Mouse (Mus musculus) cerebellum, adult 9-10 months (tissue): ENCODE results near the gene S100pbp.
A peak's percentile ranks its signal among the peaks of the same experiment; 100 is the strongest.

Experiments used
- DNase-seq: peaks from one replicate; pipeline ENCODE4 v3.0.0; 2022

Gene S100pbp

DNA sequence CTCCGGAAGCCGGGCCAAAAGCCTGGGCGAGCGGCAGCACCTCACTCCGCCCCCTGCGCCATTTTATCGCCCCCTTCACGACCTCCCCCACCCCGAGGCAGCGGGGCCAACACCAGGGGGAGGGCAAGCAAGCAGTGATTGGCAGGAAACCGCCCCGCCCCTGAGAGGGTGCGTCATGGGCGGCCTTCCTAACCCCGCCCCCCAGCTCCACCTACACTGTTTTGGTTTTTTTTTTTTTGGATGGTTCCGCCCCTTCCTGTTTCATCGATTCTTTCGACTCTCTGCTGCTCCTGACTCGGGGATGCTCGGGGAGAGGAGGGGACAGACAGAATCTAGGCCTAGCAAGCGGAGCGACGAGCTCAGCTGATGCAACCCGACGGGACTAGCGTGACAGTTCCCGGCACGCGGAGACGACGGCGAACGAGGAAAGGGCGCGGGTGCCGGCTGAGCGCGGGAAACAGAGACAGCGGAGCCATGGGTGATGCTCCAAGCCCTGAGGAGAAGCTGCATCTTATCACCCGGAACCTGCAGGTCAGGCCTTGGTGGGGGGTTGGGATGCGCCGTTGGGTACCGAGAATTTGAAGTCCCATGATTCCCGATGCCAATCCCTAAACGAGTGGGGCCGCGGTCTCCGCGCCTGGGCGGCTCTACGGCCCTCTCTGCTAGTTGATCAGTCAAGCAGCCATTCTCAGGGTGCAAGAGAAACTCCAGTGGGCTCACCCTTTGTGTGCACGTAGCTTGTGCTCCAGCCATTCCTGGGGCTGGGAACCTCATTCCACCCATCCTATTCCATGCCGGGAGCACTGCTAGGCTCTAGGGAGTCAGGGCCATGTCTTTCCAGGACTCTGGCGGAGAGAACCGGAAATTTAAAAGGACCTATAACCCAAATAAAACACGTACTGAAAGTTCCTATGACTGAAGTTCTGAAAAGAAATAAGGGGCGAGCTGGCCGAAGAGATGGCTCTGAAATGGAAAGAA lies at the start of gene S100pbp, which contains the start of gene Yars:
TSS of gene S100pbp (minus strand) at position 186 of the 978 bp plus-strand sequence.
TSS of gene Yars (plus strand) at position 219 of the 978 bp plus-strand sequence.
- peak; percentile 98 for DNase-seq

DNA sequence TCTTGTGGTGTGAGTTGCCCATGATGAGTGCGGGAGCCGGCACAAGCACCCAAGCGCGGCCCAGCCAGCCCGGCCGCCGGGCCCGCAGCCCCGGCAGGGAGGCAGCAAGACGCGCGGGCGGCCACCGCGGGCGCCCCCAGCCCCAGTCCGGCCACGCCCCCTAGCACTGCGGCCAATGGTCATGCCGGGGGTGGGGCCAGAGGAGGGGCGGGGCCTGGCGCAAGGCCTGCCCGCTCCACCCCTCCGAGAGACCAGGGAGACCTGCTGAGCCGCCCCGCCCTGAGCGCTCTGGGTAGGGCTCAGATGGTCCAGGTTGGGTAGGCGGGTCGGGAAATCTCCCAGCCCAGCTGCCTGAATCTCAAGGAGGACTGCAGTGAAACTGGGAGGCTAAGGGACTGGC lies 49.5 kb upstream of the S100pbp start:
- peak; percentile 84 for DNase-seq

DNA sequence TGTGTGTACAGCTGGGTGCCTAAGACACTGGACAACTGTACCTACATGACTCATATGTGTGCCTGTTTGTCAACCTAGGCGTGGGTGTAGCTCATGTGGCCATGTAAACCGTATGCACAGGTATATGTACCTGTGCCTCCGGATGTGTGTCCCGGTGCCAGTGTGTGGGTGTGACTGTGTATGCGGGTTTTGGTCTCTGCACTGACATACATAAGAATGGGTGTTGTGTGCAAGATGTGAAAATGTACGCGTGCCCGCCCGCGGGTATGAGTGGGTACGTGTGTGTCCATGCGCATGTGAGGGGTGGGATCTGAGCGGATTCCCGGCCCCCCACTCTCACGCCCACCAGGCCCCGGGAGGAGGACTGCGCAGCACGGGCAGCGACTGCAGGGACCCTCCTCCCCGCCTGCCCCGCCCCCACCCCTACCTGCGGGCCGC lies 49.1 kb upstream of the S100pbp start:
- DNase-seq: no peak

DNA sequence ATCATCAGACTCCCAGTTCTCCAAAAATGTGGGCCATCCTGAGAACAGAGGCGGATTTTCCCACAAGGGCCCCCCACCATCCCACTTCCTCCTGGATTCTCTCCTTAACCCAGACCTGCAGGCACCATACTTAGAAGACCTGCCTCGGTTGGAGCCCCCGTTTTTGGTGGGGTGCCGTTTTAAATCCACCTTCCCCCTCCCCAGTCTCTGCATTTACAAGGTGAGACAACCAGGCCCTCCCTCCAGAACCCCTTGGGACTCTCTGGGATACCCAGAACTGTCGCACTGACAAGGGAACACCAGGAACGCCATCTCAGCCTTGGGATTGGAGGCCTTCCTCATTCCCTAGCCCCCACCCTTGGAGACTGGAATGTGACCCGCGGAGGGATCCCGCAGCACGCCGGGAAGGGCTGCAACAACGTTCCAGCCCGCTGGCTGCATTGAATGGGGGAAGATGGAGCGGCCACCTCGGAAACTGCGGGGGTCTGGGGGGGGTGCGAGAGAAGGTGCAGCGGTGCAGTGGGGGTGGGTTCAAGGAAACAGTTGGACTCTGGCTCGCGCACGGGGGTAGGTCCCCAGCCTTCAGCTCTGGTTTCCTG lies 48.4 kb upstream of the S100pbp start:
- no peak for DNase-seq

DNA sequence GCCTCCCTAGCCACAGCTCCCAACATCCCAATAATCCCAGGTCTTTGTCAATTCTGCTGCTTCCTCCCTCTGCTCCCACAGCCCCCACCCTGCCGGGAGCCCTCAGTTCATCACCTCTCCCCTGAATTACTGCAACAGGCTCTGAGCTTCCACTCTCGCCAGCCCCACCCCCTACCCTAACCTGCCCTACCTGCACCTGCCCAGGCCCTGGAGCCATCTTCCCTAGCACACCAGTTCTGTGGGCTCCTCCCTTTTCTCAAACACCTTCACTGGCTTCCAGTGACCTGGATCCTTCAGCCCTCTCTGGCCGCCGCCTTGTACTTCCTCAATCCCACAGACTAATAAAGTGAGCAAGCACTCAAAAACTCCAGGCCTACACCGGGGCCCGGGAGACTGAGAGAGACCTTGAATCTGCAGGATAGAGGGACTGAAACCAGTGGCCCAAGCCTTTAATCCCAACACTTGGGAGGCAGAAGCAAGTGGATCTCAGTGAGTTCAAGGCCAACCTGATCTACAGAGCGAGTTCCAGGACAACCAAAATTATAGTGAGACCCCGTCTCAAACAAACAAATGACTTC lies 46.8 kb upstream of the S100pbp start:
- no peak for DNase-seq

DNA sequence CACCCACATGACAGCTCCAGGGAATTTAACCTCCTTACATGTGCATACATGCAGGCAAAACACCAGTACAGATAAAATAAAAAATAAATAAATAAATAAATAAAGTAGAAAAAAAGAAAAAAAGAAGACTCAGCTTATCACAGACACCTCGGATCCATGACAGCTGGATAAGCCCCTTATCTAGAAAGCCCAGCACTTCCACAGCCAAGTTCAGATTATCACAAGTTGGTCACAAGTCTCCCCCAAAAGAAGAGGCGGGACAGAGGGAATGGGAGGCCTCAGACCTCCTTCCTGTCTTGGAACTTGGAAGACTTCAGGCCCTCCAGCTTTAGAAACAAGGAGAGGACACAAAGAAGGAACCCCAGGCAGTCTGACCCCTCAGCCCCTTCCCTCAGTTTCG lies 45.6 kb upstream of the S100pbp start:
- no peak for DNase-seq

DNA sequence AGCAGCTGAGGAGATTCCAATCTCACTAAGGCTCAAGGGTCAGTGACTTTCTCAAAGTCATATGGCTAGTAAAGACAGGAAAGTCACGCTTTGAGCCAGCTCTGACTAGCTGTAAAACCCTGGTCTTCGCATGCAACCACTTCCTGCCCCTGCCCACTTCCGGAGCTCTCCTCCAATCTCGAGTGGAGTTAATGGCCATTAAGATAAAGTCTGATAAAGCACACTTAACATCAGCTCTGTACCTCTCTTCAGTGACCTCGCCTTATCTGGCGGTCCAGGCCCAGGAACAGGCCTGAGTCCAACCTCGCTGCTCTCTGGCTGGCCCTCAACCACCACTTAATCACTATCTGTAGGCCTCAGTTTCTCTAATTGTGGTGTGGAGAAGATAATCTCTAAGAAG lies 45.0 kb upstream of the S100pbp start:
- DNase-seq: no peak

DNA sequence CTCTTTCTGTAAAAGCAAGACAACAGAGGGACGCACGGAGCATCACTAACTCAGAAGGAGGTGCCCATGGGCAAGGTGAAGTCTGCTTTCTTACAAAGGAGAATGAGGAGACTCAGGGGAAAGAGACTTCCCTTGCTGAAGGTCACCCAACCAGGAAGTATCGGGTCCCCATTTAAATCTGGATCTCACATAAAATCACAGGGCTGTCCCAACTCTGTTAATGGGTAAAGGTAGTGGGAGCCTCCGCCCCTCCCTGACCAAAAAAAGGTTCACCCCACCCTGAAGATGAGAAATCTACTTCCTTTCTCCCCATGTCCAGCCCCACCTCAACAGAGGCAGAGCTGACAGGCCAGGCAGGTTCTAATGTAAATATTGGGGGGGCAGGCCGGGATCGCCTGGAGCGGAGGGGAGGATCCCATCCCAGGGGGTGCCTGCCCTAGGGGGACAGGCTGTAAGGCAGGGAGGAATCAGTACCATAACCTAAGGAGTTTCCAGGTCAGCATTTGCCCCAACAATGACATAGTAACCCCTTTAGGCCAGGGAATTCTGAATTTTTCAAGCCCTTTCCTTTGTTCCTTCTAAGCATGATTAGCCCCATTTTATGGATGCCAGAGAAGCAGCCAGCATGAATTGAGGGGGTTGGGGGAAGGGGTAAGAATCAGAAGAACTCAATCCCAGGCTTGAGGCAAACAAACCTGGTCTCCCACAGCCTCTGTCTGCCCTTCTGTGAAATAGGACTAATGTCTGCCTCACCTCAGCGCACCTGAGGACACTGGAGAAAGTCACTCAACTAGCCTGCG lies 43.2 kb upstream of the S100pbp start:
- no peak for DNase-seq

DNA sequence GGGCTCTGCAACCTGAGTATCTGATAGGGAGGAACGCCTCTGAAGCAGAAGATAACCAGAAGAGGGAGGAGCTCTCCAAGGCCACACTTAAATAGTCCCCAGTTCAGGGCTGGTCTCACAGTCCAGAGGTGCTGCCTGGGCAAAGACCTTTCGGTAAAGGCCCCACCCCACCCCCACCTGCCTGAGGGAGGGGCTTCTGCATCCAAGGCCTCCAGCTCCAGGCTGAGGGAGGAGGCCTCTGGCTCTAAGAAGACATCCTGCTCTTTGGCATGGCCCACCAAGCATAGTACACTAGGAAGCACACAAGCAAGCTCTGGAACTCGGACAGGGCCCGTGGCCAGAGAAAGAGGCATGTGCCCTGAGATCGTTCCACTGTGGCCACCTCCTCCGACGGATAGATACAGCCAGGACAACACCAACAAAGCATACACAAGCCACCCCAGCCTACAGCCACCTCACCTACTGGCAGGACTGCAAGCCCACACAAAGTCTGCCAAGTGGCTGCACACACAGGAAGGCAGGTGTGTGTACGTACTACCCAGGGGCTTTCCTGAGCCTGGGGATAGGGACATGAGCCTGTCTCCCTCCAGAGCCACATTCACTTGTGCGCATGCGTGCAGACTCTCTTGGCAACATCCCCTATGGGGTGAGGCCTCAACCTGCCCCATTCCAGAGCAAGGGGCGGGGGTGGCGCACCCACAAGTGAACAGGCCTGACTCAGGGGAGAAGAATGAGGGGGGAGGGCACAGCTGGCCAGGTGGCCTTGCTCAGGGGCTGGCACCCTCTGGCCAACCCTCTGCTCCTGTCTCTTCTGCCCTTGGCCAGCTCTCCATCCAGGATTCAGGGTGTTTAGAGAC lies 42.3 kb upstream of the S100pbp start:
- DNase-seq: no peak

DNA sequence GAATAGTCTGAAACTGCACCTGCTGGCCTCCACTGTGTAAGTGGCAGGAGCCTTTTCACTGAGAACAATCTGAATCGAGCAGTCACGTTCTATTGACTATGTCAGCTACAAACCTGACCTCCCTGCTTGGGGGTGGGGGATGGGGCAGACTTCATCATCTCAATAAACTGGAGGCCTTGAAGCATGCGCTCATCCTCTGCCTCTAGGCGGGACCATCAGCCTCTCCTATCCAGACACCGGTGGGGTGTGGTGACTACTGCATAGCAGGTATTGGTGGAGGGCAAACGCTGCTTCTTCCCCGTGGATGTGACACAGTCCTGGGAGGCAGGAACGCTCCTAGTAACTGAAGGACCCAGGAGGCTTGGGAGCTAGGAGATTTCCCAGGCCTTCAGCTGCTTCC lies 41.4 kb upstream of the S100pbp start:
- no peak for DNase-seq

DNA sequence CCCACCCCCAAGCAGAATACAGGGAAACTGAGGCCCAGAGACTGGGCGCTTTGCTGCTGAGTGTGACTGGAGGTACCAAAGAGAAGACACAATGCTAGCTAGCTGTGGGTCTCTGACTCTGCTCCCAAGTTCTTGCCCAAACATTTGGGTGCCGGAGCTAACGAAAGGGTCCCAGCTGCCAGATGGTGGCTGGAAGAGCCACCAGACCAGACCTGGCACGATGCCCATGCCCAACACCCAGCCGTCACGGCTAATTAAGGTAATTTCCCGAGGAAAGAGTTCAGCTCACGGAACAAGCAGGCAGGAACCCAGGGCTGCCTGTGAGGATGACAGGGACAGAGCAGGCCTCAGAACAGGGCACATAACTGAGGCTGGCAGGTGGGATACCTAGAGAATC lies 38.5 kb upstream of the S100pbp start:
- no peak for DNase-seq

DNA sequence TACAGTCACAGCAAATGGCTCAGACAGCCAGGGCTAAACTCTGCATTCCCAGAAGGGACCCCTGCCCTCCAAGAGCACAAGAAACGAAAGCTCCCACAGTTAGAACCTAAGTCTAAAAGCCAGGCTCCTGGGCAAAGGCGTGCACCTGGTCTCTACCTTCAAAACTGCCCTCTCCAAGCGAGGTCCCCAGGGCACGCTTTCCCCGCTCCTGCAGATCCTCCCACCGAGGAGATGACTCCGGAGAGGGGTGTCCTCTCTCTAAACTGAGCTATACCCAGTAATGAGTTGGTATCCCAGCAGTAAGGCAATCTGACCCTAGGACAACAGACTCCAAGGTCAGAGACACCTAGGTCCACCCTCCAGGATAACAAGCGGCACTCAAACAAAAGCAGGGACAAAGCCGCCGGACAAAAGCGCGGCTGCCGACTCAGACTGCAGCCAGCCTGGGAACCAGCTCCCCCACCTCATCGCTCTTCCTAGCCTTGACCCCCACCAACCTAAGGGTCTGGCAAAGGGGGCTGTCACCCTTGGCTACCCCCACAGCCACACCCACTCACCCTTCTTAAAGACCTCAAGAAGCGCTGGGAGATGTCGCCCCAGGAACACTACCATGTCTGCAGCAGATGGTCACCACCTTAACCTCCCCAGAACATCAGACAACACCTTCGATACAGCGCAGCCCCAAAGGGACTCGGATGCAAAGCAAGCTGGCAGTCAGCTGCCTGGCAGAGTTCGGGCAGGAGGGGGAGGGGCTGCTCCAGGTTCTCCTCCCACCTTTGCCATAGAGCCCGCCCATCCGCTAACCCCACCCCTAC lies 37.9 kb upstream of the S100pbp start:
- no peak for DNase-seq

DNA sequence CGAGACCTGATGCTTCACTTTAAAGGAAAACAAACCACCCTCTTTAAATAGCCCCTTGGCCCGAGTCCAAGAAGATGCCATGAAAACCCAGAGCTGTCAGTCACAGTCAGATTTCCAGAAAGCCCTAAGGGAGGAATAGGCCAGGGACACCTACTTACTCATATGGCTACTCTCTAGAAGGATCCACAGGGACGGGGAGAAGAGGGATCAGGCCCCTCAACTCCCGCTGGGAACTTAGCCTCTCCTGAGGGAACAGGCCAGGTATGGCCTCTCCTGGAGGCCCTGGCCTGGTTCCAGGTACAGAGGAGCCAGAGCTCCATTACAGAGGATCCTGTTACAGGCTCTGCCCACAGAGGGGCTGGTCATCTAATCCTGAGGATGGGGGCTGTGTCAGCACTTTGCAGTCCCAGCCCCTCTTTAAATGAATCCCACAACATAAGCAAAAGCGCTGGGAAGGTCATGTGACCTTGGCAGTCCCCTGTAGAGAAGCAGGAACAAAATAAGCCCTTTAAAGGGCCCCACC lies 37.0 kb upstream of the S100pbp start:
- peak; percentile 51 for DNase-seq

DNA sequence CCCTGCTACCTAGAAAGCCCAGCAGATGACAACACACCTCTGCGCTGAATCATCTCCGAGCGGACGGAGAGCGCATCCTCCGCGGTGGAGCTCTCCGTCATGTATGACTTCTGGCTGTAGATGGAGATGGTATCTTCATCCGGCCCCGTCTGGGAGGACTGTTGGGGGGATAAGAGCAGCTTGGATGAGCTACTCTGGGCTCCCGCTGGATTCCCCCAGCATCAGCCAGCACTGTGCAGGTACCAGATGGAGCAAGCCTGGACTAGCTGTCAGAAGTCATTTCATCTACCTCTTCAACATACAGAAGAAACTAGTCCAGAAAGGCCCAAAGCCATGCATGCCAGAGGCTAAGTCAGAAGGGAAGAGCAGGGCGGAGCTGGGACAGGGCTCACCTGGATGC lies 35.8 kb upstream of the S100pbp start:
- peak; percentile 69 for DNase-seq

DNA sequence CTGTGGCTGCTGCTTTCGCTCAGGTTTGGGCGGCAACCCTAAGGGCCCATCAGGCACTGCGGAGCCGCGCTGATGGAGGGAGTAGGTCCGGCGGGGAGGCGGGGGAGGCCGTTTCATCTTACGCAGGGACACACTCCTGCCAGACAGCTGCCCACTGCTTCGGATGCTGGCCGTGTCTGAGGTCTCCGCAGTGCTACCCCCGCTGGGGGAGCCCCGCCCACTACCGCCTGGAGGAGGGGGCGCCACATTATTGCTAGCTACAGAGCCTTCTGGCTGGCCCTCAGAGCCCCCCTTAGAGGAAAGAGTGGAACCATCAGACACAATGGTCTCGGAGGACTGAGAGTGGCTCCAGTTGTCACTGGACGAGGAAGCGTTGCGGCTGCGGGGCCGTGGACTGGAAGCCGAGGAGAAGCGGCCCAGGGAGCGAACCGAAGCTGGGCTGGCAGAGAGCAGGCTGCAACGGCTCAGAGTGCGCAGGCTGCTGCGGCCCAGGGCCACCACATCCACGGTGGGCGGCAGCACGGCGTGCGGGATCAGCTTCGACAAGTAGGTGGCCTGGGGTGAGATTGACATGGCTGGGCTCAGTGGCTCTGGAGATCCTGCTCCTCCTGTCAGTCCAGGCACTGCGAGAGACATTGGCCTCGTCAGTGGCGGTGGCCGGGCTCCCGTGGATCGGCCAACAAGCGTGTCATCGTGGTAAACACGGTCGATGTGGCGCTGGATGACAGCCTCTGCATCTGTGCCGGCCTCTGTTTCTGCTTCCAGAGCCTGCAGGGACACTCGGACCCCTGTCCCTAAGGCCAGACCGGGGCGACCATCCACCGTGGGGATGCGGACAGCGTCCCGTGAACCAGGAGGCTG lies 34.1 kb upstream of the S100pbp start:
- DNase-seq: no peak

DNA sequence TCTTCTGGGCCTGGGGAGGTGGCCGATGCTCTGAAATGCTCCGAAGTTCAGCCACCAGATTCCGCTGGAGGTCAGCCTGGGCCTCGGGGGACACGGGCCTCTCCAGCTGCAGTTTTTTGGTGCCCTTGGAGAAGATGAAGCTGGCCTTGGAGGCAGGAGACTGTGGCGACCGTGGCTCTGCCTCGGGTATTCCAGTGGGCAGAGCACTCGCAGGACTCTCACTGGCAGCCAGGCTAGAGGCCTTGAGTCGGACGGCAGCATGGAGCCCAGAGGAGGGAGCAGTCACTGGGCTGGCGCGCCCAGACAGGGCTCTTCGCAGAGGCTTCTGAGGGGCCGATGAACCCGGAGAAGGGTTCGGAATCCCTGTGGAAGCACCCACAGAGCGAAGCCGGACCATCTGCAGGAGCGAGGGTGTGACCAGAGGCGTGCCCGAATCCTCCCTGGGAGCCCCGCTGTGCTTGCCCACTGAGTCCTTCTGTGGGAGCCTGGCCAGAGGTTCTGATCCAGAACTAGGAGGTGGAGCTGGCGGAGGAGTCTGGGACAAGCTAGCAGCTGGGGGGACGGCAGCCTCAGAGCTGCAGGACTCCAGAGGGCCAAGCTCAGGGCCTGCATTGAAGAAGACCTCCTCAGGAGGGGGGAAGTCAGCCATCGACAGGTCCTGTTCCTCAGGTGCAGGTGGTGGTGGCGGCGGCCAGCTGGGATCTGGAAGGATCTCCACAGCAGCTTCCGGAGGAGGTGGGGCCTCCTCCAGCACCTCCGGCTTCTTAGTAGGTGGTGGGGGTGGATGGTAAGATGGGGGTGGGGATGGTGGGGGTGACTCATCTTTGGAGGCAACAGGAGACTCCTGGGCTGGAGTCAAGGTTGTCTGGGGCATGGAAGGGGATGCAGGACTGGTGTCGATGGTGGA lies 32.7 kb upstream of the S100pbp start:
- no peak for DNase-seq

DNA sequence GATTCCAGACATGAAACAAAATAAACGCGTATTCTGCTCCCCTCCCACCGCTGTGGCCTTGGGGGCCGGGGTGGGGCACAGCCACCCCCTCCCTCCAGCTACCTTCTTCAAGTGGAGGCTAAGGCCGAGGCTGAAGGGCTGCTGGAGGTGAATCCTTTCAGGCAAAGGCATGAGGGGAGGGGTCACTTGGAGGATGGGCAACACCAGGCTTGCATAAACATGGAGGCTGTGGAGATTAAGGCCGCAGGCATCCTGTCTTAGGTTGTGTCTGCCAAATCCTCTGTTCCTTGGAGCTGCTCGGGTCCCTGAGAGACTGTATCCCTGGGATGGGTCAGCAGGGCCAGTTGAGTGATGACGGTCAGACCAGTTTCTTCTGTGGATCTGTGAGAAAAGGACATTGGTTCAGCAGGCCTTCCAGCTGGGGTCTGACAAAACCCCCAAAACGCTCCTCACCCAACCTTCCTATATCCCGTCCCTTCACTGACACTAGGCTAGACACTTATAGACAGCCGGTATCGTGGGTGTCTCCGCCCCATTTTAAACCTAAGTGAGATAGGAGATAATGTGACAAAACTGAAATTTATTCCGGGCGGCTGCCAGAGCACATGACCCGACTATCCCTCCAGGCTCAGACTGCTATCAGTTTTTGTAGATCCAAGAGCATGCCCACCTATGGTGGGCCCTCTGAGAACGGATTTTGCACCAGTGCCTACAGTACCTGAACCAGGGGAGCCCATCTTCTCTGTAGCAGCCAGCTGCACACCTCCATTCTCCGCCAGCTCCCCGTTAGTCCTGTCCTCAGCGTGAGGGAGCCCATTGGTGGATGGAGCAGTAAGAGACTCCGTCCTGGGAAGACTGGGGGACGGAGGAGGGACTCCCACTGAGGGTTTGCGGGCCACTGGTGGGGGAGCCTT lies 31.8 kb upstream of the S100pbp start:
- DNase-seq: peak; percentile 50
